Mouse (Mus musculus) mesoderm, embryonic 11.5 days (tissue): ENCODE results near the gene Zfp235.

Experiments
- DNase-seq: peaks from one replicate; pipeline ENCODE4 v3.0.0-alpha.2; 2012; ENCODE audit warnings: low read depth, low spot score

Gene Zfp235

GRCm38 (mm10) chr7:24133996-24134828 is at the start of gene Zfp235:
Gene Zfp235 (plus strand): TSS chr7:24134169.
- DNase-seq: peak; percentile 87

GRCm38 (mm10) chr7:24086871-24087270 is 47.1 kb upstream of the Zfp235 start:
- no peak for DNase-seq

GRCm38 (mm10) chr7:24087485-24088125 is 46.4 kb upstream of the Zfp235 start:
- DNase-seq: no peak

GRCm38 (mm10) chr7:24104403-24104802 is 29.6 kb upstream of the Zfp235 start:
- DNase-seq: no peak

GRCm38 (mm10) chr7:24105144-24105703 is 28.7 kb upstream of the Zfp235 start:
- no peak for DNase-seq

DNA sequence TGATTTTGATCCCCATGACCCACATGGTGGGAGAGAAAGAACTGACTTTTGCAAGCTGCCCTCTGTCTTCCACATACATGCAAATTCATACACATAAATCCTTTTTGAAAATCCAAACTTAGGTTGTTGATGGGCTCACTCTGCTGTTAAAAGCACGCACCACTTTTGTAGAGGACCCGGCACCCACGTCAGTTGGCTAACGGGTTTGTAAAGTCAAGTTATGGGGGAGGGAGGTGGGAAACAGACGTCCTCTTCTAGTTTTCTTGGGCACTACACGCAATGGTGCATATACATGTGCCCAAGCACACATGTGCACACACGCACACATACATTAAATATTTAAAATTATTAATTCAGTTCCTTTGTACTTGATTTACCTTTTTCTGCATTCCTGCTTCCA is 23.1 kb upstream of the Zfp235 start:
- DNase-seq: no peak

DNA sequence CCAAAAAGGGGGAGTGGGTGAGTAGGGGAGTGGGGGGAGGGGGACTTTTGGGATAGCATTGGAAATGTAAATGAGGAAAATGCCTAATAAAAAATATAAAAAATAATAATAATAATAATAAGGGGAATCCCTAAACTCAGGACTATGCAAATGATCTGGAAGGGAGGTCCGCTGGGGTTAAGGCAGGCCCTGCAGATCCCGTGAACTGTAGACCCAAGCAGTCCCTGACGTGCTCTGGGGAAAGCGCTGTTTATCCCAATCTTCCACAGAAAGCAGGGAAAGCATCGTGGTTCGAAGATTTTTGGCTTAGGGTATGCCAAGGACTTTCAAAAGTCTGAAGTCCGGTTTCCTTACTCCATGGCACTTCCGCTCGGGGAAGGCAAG is 22.2 kb upstream of the Zfp235 start:
- DNase-seq: no peak

DNA sequence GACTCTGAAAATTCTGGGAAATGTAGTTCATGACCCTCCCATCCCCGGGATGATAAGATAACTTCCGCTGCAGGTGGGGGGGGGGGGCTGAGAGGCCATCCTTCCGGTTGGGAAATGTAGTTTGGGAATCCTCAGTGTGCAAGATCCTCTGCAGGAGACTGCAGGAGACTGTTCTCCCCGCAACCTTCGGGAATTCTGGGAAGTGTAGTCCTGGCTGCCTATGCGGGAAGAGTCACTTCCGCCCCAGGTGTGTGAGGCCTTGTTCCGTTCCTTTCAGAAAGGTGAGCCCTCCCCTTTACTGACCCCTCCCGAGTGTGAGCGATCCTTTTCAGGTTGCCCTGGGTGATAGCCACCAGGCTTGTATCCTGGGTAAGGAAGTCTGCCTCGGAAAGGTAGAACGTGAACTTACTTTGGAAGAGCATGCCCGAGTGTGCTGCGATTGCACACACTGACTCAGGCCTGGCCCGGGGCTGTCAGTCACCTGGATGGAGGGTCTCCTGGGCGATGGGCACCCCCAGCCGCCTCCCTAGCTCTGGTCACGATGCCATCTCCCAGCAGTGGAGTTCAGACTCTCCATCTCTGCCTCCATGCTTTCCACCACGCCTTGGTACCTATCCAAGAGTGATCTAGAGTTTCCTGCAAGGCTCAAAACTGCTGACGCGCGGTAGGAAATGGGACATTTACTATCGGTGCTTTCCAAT is 21.7 kb upstream of the Zfp235 start, which contains the start of gene Zfp112:
Gene Zfp112, plus strand, starts transcription at position 159 of the 701 bp plus-strand sequence.
- peak; percentile 90 for DNase-seq

DNA sequence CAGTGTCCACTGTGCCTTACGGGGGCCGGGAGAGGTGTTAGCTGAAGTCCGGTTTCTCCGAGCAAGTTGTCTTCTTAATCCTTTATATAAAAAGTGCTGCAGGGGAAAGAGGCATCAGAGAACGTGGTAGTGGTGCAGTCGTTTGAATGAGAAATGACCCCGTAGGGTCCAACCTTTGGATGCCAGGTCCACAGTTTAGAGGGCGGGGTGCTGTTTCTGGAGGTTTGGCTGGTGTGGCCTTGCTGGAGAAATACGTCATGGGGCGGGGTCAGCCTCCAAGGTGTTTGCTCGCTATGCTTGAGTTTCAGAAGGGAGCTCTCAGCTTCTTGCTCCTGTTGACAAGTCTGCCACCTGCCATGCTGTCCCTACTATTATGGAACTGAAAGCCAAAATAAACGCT is 21.0 kb upstream of the Zfp235 start:
- peak; percentile 33 for DNase-seq

DNA sequence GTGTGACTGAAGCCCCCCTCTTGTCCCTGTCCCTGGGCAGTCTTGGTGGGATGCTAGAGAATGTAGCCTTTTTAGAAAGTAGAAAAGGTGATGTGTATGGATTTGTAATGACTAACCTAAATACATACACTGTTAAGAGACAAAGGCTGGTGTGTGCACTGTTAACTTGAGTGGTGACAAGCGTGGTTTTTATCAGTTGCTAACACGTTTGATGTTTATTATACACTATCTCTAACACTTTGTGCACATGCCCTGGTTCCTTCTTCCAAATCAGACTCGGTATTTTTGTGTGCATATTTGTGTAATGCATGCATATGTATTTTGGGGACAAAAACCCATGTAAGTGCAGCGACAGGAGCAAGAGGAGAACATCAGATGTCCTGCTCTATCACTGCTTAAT is 17.3 kb upstream of the Zfp235 start:
- DNase-seq: no peak

GRCm38 (mm10) chr7:24133425-24133995 is 459 bp upstream of the Zfp235 start:
- DNase-seq: no peak

DNA sequence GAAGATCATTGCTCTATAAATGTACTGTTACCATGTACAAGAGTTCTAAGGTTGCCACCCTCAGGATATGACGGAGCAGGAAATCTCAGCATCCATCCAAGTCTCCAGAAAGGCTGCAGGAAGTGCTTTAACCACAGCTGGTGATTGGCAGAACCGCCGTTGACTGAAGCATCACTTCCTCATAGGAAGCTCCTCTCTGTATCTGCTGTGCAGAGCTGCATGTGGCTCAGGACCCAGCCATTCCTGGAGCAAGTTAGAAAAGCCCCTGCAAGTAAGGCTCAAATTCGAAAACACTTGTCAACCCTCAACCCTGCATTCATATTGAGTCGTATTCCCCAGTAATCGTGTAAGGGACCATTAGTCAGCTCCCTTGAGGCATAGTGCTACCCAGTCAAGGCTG is 8.6 kb downstream of the Zfp235 start:
- no peak for DNase-seq

DNA sequence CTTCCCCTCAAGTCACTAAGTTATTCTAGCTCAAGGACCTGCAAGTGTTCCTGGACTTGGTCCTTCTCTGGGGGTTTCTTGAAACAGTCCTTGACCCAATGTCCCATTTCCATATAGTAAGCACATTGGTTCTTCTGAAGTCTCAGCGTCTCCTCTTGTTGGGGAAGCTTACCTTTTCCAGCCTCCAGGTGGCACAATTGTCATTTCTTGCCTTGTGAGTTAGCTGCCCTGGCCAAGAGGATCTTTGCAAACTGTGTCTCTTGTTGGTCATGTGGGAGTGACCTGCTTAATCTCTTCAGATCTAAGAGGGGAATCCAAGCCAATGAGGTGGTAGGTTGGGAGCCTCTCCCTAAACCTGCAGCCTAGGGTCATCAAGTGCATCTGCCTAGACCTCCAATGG is 19.3 kb downstream of the Zfp235 start:
- DNase-seq: peak; percentile 9

DNA sequence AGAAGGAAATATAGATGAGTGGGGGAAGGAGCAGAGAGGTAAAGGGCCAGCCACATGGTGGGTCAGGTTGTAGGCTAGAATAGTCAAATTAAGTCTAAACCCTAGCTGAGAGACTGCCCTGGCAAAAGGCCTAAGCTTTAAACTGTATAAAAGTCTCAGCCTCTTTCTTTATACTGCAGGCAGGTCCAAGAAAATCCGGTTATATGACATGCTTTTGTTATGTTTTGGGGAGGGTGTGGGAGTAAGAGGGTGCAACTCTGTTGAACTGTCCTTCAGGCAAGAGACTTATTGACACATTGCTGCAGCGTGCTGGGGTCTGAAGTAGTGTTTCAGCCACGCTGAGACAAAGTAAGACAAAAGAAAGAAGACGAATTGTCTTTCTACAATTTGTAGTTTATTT is 38.2 kb downstream of the Zfp235 start:
- DNase-seq: no peak

- peak; percentile 85 for DNase-seq
Observed at GRCm38 (mm10) chr7:24174618-24175336, 40.8 kb downstream of the Zfp235 start, which contains the start of gene Zfp114. Gene Zfp114 (plus strand): TSS chr7:24175060.

DNA sequence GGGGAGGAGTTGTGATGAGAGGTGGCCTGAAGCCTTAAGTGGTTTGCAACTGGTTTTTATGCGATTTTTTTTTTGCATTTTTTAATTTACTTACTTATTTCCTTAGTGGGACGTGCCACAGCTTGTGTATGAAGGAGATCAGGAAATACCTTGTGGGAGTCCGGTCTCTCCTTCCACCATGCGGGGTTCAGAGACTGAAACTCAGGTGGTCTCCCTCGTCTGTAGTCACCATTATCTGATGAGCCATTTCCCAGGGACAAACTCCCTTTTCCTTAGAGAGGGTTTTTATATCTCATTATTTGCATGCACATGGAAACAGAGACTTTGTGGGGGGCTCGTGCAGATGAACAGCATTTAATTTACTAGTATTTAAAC is 41.4 kb downstream of the Zfp235 start:
- DNase-seq: no peak

- DNase-seq: no peak
Observed at GRCm38 (mm10) chr7:24187611-24188010, 53.6 kb downstream of the Zfp235 start.

DNA sequence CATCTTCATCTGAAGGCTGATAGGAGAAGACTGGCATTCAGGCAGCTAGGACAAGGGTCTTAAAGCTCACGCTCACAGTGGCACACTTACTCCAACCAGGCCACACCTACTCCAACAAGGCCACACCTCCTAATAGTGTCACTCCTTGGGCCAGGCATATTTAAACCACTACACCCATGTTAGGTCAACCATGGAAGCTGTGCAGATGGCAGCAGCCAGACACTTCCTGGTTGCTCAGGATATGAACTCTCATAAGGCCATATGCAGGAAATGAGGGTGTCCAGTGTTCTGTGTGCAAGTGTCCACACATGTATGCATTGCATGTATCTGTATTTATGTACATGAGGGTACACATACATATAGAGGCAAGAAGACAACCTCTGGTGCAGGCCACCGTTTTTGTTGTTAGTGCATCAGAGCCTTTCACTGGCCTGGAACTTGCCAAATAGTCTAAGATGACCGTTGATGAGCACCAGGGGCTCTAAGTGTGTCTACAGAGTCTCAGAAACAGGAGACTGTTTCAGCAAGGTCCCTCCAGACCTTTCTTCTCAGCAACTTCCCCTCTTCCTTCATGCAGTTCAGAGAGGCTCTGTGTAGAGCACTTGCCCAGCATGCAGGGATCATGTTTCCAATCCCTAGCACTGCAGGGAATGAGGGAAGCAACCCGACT is 55.1 kb downstream of the Zfp235 start:
- no peak for DNase-seq

DNA sequence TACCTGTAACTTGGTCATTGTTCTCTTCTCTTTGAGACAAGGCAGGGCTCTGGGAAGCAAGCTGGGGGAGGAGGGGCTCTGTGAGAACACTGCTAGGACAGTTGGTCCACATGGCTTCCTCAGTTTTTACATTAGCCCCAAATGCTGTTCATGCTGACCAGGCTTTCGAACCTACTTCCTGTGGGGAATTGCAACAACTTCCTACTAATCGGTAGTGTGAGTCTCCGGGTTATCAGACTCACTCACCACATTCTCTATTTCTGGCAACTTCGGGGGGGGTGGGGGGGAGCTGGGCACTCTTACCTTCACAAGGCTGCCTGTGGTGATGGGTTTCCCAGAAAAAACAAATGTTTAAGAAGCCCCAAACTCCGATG is 55.6 kb downstream of the Zfp235 start:
- DNase-seq: no peak

DNA sequence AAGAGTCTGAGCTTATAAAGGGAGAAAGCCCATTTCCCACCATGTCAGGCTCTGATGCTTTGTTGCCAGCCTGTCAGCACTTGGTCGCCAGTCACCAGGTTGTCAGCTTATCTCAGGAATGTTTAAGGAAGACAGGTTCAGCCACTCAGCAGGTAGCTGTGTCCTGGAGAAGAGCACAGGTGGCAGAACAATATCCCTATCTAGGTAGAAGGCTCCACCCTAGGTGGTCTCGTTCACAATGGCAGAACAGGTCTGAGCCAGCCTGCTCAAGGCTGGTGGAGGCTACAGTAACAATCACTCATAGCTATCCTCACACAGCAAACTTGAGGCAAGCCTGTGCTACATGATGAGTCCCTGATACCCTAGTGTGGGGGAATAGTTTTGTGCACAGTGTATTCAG is 57.4 kb downstream of the Zfp235 start:
- no peak for DNase-seq
